Mouse (Mus musculus): ENCODE data around the gene Wfdc9.
"Not testable (repeated sequence)": the region's sequence is repeated elsewhere in the genome, so short reads cannot be mapped to it uniquely, and the experiment has no call there.

Gene Wfdc9

GRCm38 (mm10) chr2:164619050-164619449 is 37.3 kb downstream of the Wfdc9 start:
- no peak for DNase-seq (ENCODE audit: low spot score)

- no peak for DNase-seq (ENCODE audit: low spot score)
Measured at GRCm38 (mm10) chr2:164615386-164615785, 41.0 kb downstream of the Wfdc9 start.

GRCm38 (mm10) chr2:164613471-164613870 is 42.9 kb downstream of the Wfdc9 start, which contains the start of the genes Wfdc6b and Wfdc8:
Gene Wfdc6b, plus strand, starts transcription at chr2:164613522.
Gene Wfdc8, minus strand, starts transcription at chr2:164613626.
- DNase-seq (ENCODE audit: low spot score), result not testable (repeated sequence)

- DNase-seq (ENCODE audit: low spot score), result peak; percentile 24
Measured at GRCm38 (mm10) chr2:164608781-164609180, 47.6 kb downstream of the Wfdc9 start.

GRCm38 (mm10) chr2:164604411-164604810 is 52.0 kb downstream of the Wfdc9 start:
- DNase-seq (ENCODE audit: low spot score), result no peak

- no peak for DNase-seq (ENCODE audit: low spot score)
Measured at GRCm38 (mm10) chr2:164603482-164603881, 52.9 kb downstream of the Wfdc9 start.

- DNase-seq (ENCODE audit: low spot score), result no peak
Measured at GRCm38 (mm10) chr2:164600179-164600578, 56.2 kb downstream of the Wfdc9 start.

All from adipocyte (in vitro differentiated cells).